Mouse (Mus musculus) bone marrow, adult 2 months (tissue): ENCODE measurements around the gene Cdk17. TPM values are rescaled to one million over a fixed set of nuclear protein-coding genes. Genes with fewer than 3 reads are reported as not detected.

Experiments
- H3K27ac ChIP-seq: fragments of 200-500 bp; 2 replicates; pipeline ENCODE4 v1.5.1; 2012; ENCODE audit warnings: low read depth, mild to moderate bottlenecking, control low read depth, inconsistent platforms, low read length; ENCODE audit not compliant: control insufficient read depth, poor library complexity, insufficient read depth
- H3K4me1 ChIP-seq: fragments of 200-500 bp; 2 replicates; pipeline ENCODE4 v1.6.1; 2011; ENCODE audit warnings: low read length; ENCODE audit not compliant: control insufficient read depth, insufficient read depth
- H3K4me3 ChIP-seq: fragments of 200-500 bp; replicated peaks from 2 replicates; pipeline ENCODE3; 2011; ENCODE audit warnings: mild to moderate bottlenecking, low read depth, low read length, control low read depth; ENCODE audit not compliant: control insufficient read depth
- CTCF ChIP-seq: fragments of 200-500 bp; IDR thresholded peaks from 2 replicates; pipeline ENCODE4 v1.5.1; 2011; ENCODE audit warnings: low read length, control low read depth; ENCODE audit not compliant: control insufficient read depth, insufficient read depth
- POLR2A ChIP-seq: fragments of 200-500 bp; IDR thresholded peaks from 2 replicates; pipeline ENCODE4 v1.6.1; 2011; ENCODE audit warnings: low read depth, mild to moderate bottlenecking, control low read depth, low read length, borderline replicate concordance; ENCODE audit not compliant: control insufficient read depth
- WGBS: fragments of 180-500 bp; shearing (Covaris S2); methylation state at CpG from one replicate; pipeline ENCODE4 v1.1.7; 2018; 5-methylcytosine and 5-hydroxymethylcytosine counted together
- polyA plus RNA-seq: library from polyadenylated mRNA; stranded (reverse); fragments of >200 nt; gene quantifications from 2 replicates; pipeline ENCODE4 v1.2.4, GENCODE M21; 2011; ENCODE audit warnings: low replicate concordance; ENCODE audit not compliant: missing spikeins, insufficient read depth, insufficient read length

The Cdk17 gene
- polyA plus RNA-seq, 1 experiment = 19.5 TPM

DNA sequence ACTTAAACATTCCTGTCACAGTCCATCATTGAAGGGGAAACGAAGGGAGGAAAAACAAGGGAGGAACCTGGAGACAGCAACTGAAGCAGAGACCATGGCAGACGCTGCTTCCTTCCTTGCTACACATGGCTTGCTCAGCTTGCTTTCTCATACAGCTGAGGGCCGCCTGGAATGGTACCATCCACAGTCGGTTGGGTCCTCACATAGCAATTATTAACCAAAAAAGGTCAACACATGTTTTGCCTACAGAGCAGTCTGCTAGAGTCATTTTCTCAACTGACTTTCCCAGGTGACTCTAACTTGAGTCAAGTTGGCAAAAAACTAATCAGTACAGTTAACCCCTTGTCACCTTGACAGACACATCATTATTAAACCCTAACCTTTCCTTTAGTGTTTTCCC is 53.6 kb downstream of the Cdk17 start:
- Histone ChIP-seq H3K27ac (no peak overlapping the region), H3K4me1 (no peaks in the 10 kb centered on the region; the same call in 1 of the 2 replicates), H3K4me3 (no peak overlapping the region)
- 45% methylated on average over 4 of the region's 4 CpGs for whole genome bisulfite sequencing
- TF ChIP-seq POLR2A (no peak), CTCF (no peak)

DNA sequence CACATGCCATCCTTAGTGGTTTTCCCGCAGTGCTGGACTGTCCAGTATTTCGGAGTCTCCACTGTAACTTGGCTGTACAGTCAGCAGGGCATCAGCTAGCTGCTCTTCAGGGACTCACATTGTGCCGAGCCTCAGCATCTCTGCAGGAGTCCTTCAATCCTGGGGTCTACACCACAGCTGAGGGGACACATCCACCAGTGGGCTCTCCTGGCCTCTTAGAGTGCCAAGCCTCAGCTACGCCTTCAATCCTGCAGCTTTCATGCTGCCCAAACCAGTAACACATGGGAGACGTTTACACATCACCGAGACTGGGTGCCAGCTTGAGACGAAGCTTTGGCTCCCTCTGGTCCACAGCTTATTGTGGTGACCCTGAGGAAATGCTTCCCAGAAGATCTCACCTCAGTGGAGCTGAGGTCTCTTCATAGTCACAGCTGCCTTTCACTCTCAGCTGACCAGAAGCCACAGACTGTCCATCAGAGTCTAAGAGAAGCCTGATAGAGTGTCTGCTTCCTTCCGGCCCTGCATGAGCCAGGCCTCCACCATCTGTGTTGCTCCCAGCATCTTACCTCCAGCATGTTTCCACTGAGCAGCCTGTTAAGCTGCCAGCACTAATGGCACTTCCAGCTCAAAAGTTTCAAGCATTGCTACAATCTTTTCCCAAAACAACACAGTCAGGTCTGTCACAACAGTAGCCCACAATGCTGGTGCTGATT is 54.5 kb downstream of the Cdk17 start:
- TF ChIP-seq POLR2A (no peak), CTCF (no peak)
- Histone ChIP-seq H3K4me1 (no peaks in the 10 kb centered on the region; the same call in 1 of the 2 replicates), H3K4me3 (no peak overlapping the region), H3K27ac (no peak overlapping the region)
- WGBS = 88% methylated on average over 8 of the region's 8 CpGs

DNA sequence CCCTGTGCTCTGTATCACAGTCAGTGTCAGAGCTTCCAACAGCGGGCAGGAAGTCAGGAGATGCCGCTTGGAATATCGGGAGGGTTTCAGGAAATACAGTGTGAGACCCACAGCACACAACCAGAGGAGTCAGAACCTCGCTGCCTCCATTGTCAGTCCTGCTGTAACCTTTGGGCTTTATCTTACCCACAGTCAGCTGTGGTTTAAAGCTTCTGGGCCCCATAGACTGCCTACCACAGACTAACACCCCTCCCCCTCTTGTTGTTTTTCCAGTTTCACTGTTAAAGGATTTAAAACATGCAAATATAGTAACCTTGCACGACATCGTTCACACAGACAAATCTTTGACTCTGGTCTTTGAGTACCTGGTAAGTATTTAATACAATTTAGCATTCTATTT is 65.1 kb downstream of the Cdk17 start:
- TF ChIP-seq POLR2A (no peak), CTCF (no peak)
- no peak overlapping the region for H3K27ac ChIP-seq
- H3K4me3 ChIP-seq = no peak overlapping the region
- H3K4me1 ChIP-seq = no peaks in the 10 kb centered on the region; the same call in 1 of the 2 replicates
- WGBS = 58% methylated on average over 6 of the region's 6 CpGs

DNA sequence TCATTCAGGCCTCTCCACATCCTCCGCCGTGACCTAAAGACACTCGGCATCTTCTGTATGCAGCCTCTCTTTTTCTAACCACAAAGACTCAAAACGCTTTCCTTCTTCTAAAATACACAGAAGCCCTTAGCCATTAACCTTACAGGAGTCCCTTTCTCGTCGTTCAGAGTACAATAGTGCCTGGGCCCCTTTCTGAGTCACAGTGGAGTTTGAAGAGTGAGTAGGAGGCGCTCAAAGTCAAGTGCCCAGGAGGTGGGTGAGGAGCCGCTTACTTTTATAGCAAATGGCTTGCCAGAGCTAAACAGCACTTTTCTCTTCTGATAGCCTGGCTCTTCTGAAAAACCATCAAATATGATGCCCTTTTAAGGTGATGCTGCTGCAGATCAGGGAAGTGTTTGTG is 67.2 kb downstream of the Cdk17 start:
- Histone ChIP-seq H3K27ac (no peak overlapping the region), H3K4me3 (no peak overlapping the region), H3K4me1 (no peaks in the 10 kb centered on the region; the same call in 1 of the 2 replicates)
- TF ChIP-seq CTCF (no peak), POLR2A (no peak)
- 44% methylated on average over 8 of the region's 8 CpGs for WGBS

DNA sequence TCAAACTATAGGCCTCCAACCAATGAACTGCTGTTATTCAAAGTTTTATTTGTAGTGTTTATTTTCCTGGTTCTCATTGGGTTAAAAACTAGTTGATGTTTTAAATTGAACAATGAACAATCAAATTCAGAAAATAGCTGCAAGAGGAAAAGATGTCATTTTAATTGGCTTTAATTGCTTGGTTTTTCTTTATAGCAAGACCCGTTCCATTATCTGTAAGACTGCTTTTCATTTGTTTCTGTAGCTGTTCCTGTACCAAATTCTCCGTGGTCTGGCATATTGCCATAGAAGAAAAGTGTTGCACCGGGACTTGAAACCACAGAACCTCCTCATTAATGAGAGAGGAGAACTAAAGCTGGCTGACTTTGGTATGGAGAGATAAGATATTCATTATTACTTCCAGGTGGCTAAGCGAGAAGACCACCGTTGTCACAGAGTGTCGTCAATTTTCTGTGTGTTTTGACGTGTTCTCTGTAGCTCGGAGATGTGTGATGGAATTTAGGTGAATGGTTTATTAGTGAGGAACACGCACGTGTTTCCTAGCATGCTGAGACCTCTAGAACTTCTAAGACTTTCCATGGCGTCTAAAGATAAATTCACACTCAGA is 67.8 kb downstream of the Cdk17 start:
- TF ChIP-seq POLR2A = no peak
- no peak for TF ChIP-seq CTCF
- Histone ChIP-seq H3K27ac (no peak overlapping the region), H3K4me1 (no peaks in the 10 kb centered on the region; the same call in 1 of the 2 replicates), H3K4me3 (no peak overlapping the region)
- 20% methylated on average over 11 of the region's 11 CpGs for WGBS

DNA sequence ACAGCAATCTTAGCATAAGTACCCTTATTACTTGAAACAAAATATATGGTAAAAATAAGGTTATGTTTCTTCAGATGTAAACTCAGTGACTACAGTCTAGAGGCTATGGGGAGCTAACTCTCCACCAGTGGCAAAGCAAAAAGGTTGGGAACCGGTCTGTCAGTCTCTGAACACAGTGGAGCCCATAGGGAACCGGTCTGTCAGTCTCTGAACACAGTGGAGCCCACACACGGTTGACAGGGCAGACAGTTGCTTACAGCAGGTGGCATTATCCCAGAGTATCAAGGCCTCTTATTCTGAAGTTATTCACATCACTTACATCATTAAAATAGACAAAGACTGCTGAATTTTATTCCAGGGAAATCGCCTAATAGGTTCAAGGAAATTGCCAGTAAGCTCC is 70.8 kb downstream of the Cdk17 start:
- no peak for TF ChIP-seq POLR2A
- no peak for TF ChIP-seq CTCF
- Histone ChIP-seq H3K27ac (no peak overlapping the region), H3K4me1 (no peaks in the 10 kb centered on the region; the same call in 1 of the 2 replicates), H3K4me3 (no peak overlapping the region)
- 88% methylated on average over 4 of the region's 4 CpGs for WGBS

DNA sequence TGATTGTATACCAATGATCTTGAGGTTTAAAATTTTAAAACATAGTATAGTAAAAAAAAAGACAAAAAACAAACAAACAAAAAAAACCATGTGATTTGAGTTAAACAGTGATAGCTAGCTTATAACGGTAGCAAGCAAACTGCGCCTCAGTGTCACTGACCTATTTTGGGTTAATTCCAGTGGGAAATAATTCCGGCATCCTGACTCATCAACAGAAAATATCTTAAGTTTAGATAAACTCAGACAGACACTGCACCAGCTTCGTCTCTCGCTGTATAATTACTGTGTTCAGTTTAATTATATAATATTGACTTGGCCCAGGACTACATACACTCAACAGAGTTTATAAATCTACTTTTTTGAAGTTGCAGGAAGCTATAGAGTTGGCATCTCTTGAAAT is 71.2 kb downstream of the Cdk17 start:
- H3K27ac ChIP-seq = no peak overlapping the region
- 94% methylated on average over 5 of the region's 5 CpGs for WGBS
- H3K4me3 ChIP-seq = no peak overlapping the region
- TF ChIP-seq POLR2A = no peak
- TF ChIP-seq CTCF = no peak
- no peaks in the 10 kb centered on the region for H3K4me1 ChIP-seq

DNA sequence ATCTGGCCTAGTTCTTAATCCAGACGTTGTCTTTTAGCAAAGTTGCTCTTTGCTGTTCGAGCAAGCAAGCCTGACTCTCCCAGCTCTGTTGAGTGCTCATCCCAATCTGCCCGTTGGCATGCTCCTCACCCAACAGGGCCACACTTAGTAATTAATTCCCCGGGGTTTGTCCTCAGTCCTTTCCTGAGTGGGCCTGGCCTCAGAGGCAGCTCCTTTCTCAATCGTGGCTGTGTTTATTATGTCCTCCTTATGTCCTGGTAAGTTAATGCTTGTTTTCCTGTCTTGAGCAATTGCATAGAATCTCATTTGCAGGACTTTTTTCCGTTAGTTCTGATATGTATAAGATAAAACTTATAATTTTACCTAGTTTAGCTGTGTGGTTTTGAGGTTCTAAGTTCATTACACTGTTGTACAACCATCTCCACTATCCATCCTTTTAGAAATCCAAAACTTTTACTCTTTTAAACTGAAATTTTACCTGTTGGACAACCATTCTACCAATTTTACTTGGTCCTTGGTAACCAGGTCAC is 73.1 kb downstream of the Cdk17 start:
- WGBS = 51% methylated on average over 6 of the region's 6 CpGs
- Histone ChIP-seq H3K4me1 (no peaks in the 10 kb centered on the region), H3K27ac (no peak overlapping the region), H3K4me3 (no peak overlapping the region)
- TF ChIP-seq CTCF = no peak
- no peak for TF ChIP-seq POLR2A
